Mouse (Mus musculus): ENCODE measurements around the gene Os9.

- TF ChIP-seq POLR2A (IDR thresholded peaks at IDR 0.05; ENCODE audit: low read depth, low read length) (no peak), CTCF (IDR thresholded peaks at IDR 0.05; ENCODE audit: borderline replicate concordance, insufficient read depth, low read length) (0 out of 2 replicates have a peak, but pooled peaks have one; percentile 16)
These were observed 41.1 kb downstream of the Os9 start for GRCm38 (mm10) chr10:127079665-127080391.
